Mouse (Mus musculus): ENCODE measurements at regions not wholly inside any gene's neighbourhood (a gene's known extent, or its start where the extent isn't known, plus 50 kb on each side); places are given as distances from the start of the nearest gene placed in this dataset.

- H3K4me3 ChIP-seq (ENCODE audit: control insufficient read depth in 1 of 2, insufficient read depth in 1 of 2, low read depth in 2 of 2, low read length in 2 of 2), result no peak overlapping the region
- no peaks in the 10 kb centered on the region for H3K27me3 ChIP-seq (ENCODE audit: control insufficient read depth in 1 of 2, insufficient read depth in 2 of 2, low read length in 2 of 2)
- TF ChIP-seq ELF1 (IDR thresholded peaks at IDR 0.05; ENCODE audit: low read depth, low read length), result no peak
- no peak for TF ChIP-seq ZMIZ1 (IDR thresholded peaks at IDR 0.05; ENCODE audit: low read depth, low read length)
- no peak for TF ChIP-seq ZKSCAN1 (IDR thresholded peaks at IDR 0.05; ENCODE audit: low read depth, low read length)
- no peak for TF ChIP-seq POLR2AphosphoS2 (IDR thresholded peaks at IDR 0.05; ENCODE audit: low read length)
- TF ChIP-seq MXI1 (IDR thresholded peaks at IDR 0.05; ENCODE audit: low read depth, low read length), result no peak
- TF ChIP-seq SMC3 (IDR thresholded peaks at IDR 0.05; ENCODE audit: low read depth, low read length), result no peak
- no peak for TF ChIP-seq RCOR1 (IDR thresholded peaks at IDR 0.05; ENCODE audit: low read depth, low read length)
- TF ChIP-seq CHD1 (IDR thresholded peaks at IDR 0.05; ENCODE audit: low read depth, low read length), result no peak
- TF ChIP-seq ZNF384 (IDR thresholded peaks at IDR 0.05; ENCODE audit: low read depth, low read length), result no peak
- TF ChIP-seq MYB (IDR thresholded peaks at IDR 0.05; ENCODE audit: low read depth, low read length), result no peak
- TF ChIP-seq MAX (IDR thresholded peaks at IDR 0.05; ENCODE audit: low read length), result no peak
- no peak for TF ChIP-seq USF2 (IDR thresholded peaks at IDR 0.05; ENCODE audit: borderline replicate concordance in 1 of 2, insufficient read depth in 1 of 2, low read depth in 1 of 2, low read length in 2 of 2)
- no peak for TF ChIP-seq TCF12 (IDR thresholded peaks at IDR 0.05; ENCODE audit: low read depth, low read length)
- TF ChIP-seq NRF1 (IDR thresholded peaks at IDR 0.05; ENCODE audit: insufficient read depth, low read depth, low read length, poor library complexity, severe bottlenecking), result no peak
- no peak for TF ChIP-seq POLR2AphosphoS5 (IDR thresholded peaks at IDR 0.05; ENCODE audit: borderline replicate concordance, low read depth, low read length)
- no peak for TF ChIP-seq ZC3H11A (IDR thresholded peaks at IDR 0.05; ENCODE audit: low read depth, low read length)
- TF ChIP-seq RAD21 (IDR thresholded peaks at IDR 0.05; ENCODE audit: low read depth, low read length), result no peak
- TF ChIP-seq GABPA (IDR thresholded peaks at IDR 0.05; ENCODE audit: low read depth, low read length), result no peak
Observed at GRCm38 (mm10) chr9:46554586-46555152, 234.9 kb upstream of the 4931429L15Rik start.

GRCm38 (mm10) chr9:46549416-46549815, 229.6 kb upstream of the 4931429L15Rik start:
- Histone ChIP-seq H3K27me3 (ENCODE audit: control insufficient read depth in 1 of 2, insufficient read depth in 2 of 2, low read length in 2 of 2) (no peaks in the 10 kb centered on the region), H3K9me3 (replicated peaks; ENCODE audit: insufficient read depth, low read length) (no peaks in the 10 kb centered on the region), H3K36me3 (ENCODE audit: control insufficient read depth in 1 of 2, insufficient read depth in 2 of 2, low read length in 2 of 2) (no peaks in the 10 kb centered on the region), H3K27ac (ENCODE audit: control insufficient read depth, low read depth, low read length) (no peak overlapping the region), H3K9ac (ENCODE audit: control insufficient read depth, low read depth, low read length, poor library complexity, severe bottlenecking) (no peak overlapping the region), H3K4me3 (ENCODE audit: control insufficient read depth in 1 of 2, insufficient read depth in 1 of 2, low read depth in 2 of 2, low read length in 2 of 2) (no peak overlapping the region), H3K4me1 (ENCODE audit: control insufficient read depth in 1 of 2, insufficient read depth in 2 of 2, low read length in 2 of 2) (no peaks in the 10 kb centered on the region), H3K79me2 (ENCODE audit: control insufficient read depth, insufficient read depth, low read length, poor library complexity) (no peaks in the 10 kb centered on the region)
- no peak for DNase-seq (ENCODE audit: low read depth, low spot score)
- no peak for TF ChIP-seq JUND (IDR thresholded peaks at IDR 0.05; ENCODE audit: low read depth, low read length)
- no peak for TF ChIP-seq SIN3A (IDR thresholded peaks at IDR 0.05; ENCODE audit: low read length)
- no peak for TF ChIP-seq TBP (IDR thresholded peaks at IDR 0.05; ENCODE audit: low read depth, low read length)
- no peak for TF ChIP-seq HCFC1 (IDR thresholded peaks at IDR 0.05; ENCODE audit: low read depth, low read length)
- no peak for TF ChIP-seq BHLHE40 (IDR thresholded peaks at IDR 0.05; ENCODE audit: borderline replicate concordance, low read depth, low read length)
- TF ChIP-seq NRF1 (IDR thresholded peaks at IDR 0.05; ENCODE audit: insufficient read depth, low read depth, low read length, poor library complexity, severe bottlenecking), result no peak
- no peak for TF ChIP-seq MAX (IDR thresholded peaks at IDR 0.05; ENCODE audit: low read length)
- no peak for TF ChIP-seq CTCF (IDR thresholded peaks at IDR 0.05 in 2 of 3, conservative IDR thresholded peaks at IDR 0.05 in 1 of 3; ENCODE audit: control insufficient read depth in 1 of 3, insufficient read depth in 1 of 3, low read depth in 2 of 3, low read length in 3 of 3, poor library complexity in 1 of 3, severe bottlenecking in 1 of 3)
- TF ChIP-seq ETS1 (IDR thresholded peaks at IDR 0.05; ENCODE audit: low read depth, low read length), result no peak
- TF ChIP-seq NELFE (IDR thresholded peaks at IDR 0.05; ENCODE audit: low read depth, low read length), result no peak
- no peak for TF ChIP-seq POLR2AphosphoS2 (IDR thresholded peaks at IDR 0.05; ENCODE audit: low read length)
- no peak for TF ChIP-seq KAT2A (conservative IDR thresholded peaks at IDR 0.05; ENCODE audit: low read depth, low read length)
- TF ChIP-seq EP300 (IDR thresholded peaks at IDR 0.05; ENCODE audit: low read depth in 1 of 2, low read length in 2 of 2), result no peak
- no peak for TF ChIP-seq RCOR1 (IDR thresholded peaks at IDR 0.05; ENCODE audit: low read depth, low read length)
- TF ChIP-seq MYB (IDR thresholded peaks at IDR 0.05; ENCODE audit: low read depth, low read length), result no peak
- no peak for TF ChIP-seq ELF1 (IDR thresholded peaks at IDR 0.05; ENCODE audit: low read depth, low read length)
- TF ChIP-seq GABPA (IDR thresholded peaks at IDR 0.05; ENCODE audit: low read depth, low read length), result no peak
- TF ChIP-seq ZKSCAN1 (IDR thresholded peaks at IDR 0.05; ENCODE audit: low read depth, low read length), result no peak
- no peak for TF ChIP-seq UBTF (IDR thresholded peaks at IDR 0.05; ENCODE audit: borderline replicate concordance, insufficient read depth, low read depth, low read length)

More at GRCm38 (mm10) chr9:46554586-46555152, 234.9 kb upstream of the 4931429L15Rik start:
- H3K9me3 ChIP-seq (replicated peaks; ENCODE audit: insufficient read depth, low read length), result no peaks in the 10 kb centered on the region
- H3K27ac ChIP-seq (ENCODE audit: control insufficient read depth, low read depth, low read length), result no peak overlapping the region
- H3K4me1 ChIP-seq (ENCODE audit: control insufficient read depth in 1 of 2, insufficient read depth in 2 of 2, low read length in 2 of 2), result no peaks in the 10 kb centered on the region
- H3K36me3 ChIP-seq (ENCODE audit: control insufficient read depth in 1 of 2, insufficient read depth in 2 of 2, low read length in 2 of 2), result no peaks in the 10 kb centered on the region
- no peak overlapping the region for H3K9ac ChIP-seq (ENCODE audit: control insufficient read depth, low read depth, low read length, poor library complexity, severe bottlenecking)
- no peak for DNase-seq (ENCODE audit: low read depth, low spot score)
- no peaks in the 10 kb centered on the region for H3K79me2 ChIP-seq (ENCODE audit: control insufficient read depth, insufficient read depth, low read length, poor library complexity)

Measured in MEL (cell line).